Mouse (Mus musculus) intestine, embryonic 14.5 days (tissue): Measurements from ENCODE around the gene Cbfa2t3. TPM values are rescaled to one million over a fixed set of nuclear protein-coding genes. Genes with fewer than 3 reads are reported as not detected.

Experiments used
- ATAC-seq: fragments of 200-750 bp; cut with Nextera tagmentation; replicated peaks from 2 replicates; pipeline ENCODE4 v1.8.0; 2017; ENCODE audit warnings: low read depth, moderate number of reproducible peaks, moderate TSS enrichment, moderate library complexity; ENCODE audit not compliant: low FRiP score, low TSS enrichment
- DNase-seq: peaks from one replicate; pipeline ENCODE4 v3.0.0-alpha.2; 2018; ENCODE audit warnings: low spot score
- H3K27ac ChIP-seq: fragments of 300-500 bp; sonication (generic); 2 replicates; pipeline ENCODE4 v1.5.1; 2014; ENCODE audit warnings: low read depth, mild to moderate bottlenecking, control low read depth
- H3K27me3 ChIP-seq: fragments of 300-500 bp; sonication (generic); replicated peaks from 2 replicates; pipeline ENCODE4 v1.6.1; 2014; ENCODE audit warnings: low read length, control low read depth; ENCODE audit not compliant: control insufficient read depth, insufficient read depth
- H3K36me3 ChIP-seq: fragments of 300-500 bp; sonication (generic); 2 replicates; pipeline ENCODE4 v1.6.1; 2014; ENCODE audit warnings: low read length, control low read depth; ENCODE audit not compliant: control insufficient read depth, insufficient read depth
- H3K4me1 ChIP-seq: fragments of 300-500 bp; sonication (generic); replicated peaks from 2 replicates; pipeline ENCODE4 v1.6.1; 2014; ENCODE audit warnings: low read length, control low read depth, mixed read lengths; ENCODE audit not compliant: control insufficient read depth, insufficient read depth
- H3K4me2 ChIP-seq: fragments of 300-500 bp; sonication (generic); 2 replicates; pipeline ENCODE4 v1.6.1; 2014; ENCODE audit warnings: low read length
- H3K4me3 ChIP-seq: fragments of 300-500 bp; sonication (generic); 2 replicates; pipeline ENCODE4 v1.5.1; 2014; ENCODE audit warnings: low read depth, low read length, control low read depth, mixed read lengths
- H3K9ac ChIP-seq: fragments of 300-500 bp; sonication (generic); 2 replicates; pipeline ENCODE4 v1.6.1; 2014; ENCODE audit warnings: mild to moderate bottlenecking, low read length
- H3K9me3 ChIP-seq: fragments of 300-500 bp; sonication (generic); 2 replicates; pipeline ENCODE4 v1.6.1; 2016; ENCODE audit warnings: low read length, control low read depth; ENCODE audit not compliant: control insufficient read depth
- WGBS: fragments of 180-500 bp; shearing (Covaris S2); extraction: QIAGEN DNeasy Blood & Tissue Kit; methylation state at CpG from one replicate; pipeline ENCODE4 v1.1.7; 2014; 5-methylcytosine and 5-hydroxymethylcytosine counted together
- polyA plus RNA-seq: library from polyadenylated mRNA; unstranded; fragments of >200 nt; fragmentation: Nextera tagmentation; extraction: Ambion mirVana; gene quantifications from 2 replicates; pipeline ENCODE4 v1.2.1, GENCODE M21; 2014

Cbfa2t3 gene
- polyA plus RNA-seq, 1 experiment from 2014 or later = 4.0 TPM

DNA sequence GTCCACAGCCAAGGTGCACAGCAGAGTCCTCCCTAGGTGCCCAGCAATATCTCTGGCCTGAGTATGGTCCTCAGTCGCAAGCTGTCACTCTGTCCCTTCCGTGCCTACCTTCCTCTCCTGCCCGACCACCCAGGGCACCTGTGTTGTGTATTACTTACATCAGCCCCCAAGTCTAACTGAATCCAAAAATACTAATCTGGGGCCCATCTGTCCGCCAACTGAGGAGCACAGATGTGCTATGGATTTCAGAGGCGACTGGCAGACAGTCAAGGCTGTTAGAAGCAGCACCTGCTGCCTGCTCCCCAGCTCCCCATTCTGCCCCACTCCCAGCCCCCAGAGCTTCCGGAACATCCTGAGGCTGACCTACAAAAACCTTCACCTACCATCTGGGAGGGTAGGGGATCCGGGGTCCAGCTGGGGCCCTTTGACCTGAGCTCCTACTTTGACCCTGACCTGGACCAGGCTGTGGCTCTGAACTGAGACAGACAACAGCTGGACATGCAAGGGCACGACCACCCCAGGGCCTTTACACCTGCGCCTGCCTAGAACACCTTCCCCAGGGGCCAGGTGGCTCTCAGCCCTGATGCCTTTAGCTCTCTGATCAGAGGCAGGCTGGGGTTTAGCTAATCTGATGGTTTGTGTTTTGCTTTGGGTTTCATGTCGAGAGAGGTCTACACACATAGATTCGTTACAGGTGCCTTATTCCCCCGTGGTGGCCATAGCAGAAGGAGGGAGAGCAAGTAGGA, 13.7 kb upstream of the Cbfa2t3 start:
- no peaks in the 10 kb centered on the region for H3K36me3 ChIP-seq
- 76% methylated on average over 12 of the region's 12 CpGs for WGBS
- H3K4me3 ChIP-seq = no peak overlapping the region
- no peaks in the 10 kb centered on the region for H3K9me3 ChIP-seq
- ATAC-seq (no peak), DNase-seq (no peak)
- 0 out of 2 replicates have a peak, but pooled peaks cover 3% of the 10 kb centered on the region for H3K27me3 ChIP-seq
- H3K9ac ChIP-seq = no peak overlapping the region
- H3K4me1 ChIP-seq = no peaks in the 10 kb centered on the region
- H3K4me2 ChIP-seq = no peak overlapping the region
- no peak overlapping the region for H3K27ac ChIP-seq

- ATAC-seq (no peak), DNase-seq (no peak)
- Histone ChIP-seq H3K4me2 (no peak overlapping the region), H3K9me3 (no peaks in the 10 kb centered on the region), H3K27me3 (0 out of 2 replicates have a peak, but pooled peaks cover 3% of the 10 kb centered on the region), H3K9ac (no peak overlapping the region), H3K36me3 (no peaks in the 10 kb centered on the region), H3K4me1 (no peaks in the 10 kb centered on the region), H3K27ac (no peak overlapping the region), H3K4me3 (no peak overlapping the region)
- WGBS = 62% methylated on average over 11 of the region's 11 CpGs
Measured at GRCm38 (mm10) chr8:122711891-122712365, 13.0 kb upstream of the Cbfa2t3 start.

- Histone ChIP-seq H3K27ac (no peak overlapping the region), H3K36me3 (no peaks in the 10 kb centered on the region), H3K4me2 (no peak overlapping the region), H3K4me1 (no peaks in the 10 kb centered on the region), H3K27me3 (0 out of 2 replicates have a peak, but pooled peaks cover 3% of the 10 kb centered on the region), H3K9ac (no peak overlapping the region), H3K9me3 (no peaks in the 10 kb centered on the region), H3K4me3 (no peak overlapping the region)
- 67% methylated on average over 3 of the region's 3 CpGs for WGBS
- ATAC-seq (no peak), DNase-seq (no peak)
Measured at GRCm38 (mm10) chr8:122711480-122711879, 12.6 kb upstream of the Cbfa2t3 start.

DNA sequence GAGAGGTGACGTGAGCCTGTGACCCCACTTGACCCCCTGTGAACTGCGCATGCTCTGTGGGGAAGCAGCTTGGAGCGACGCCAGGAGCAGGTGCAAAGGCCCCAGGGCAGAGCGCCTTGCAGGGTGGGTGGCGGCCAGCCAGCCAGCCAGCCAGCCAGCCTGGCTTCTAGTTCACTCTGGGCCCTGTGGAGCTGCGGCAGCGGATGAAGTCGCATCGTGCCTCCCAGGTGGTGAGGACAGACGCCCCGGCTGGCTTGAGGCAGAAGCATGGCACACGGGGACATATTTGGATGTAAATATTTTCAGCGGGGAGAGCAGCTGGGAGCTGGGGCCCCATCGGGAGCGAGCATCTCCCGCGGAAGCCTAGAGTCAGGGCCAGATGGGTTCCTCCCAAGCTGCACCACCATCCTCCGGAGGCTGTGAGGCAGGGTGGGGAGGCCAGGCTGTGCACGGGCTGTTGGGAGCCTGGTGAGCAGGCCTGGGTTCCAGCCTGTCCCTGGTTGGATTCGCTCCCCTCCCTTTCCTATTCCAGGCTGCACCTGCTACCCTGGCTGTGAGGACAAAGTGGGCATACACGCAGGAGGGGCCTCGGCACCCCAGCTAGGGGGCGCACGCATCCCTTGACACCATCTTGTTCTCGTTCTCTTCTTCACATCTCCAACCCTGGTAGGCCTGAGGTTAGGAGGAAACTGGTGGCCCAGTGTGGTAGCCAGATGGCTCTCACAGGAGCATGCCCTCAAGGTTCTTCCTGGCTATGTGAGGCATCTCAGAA, 10.6 kb upstream of the Cbfa2t3 start:
- H3K27me3 ChIP-seq = 0 out of 2 replicates have a peak, but pooled peaks cover 3% of the 10 kb centered on the region
- H3K36me3 ChIP-seq = no peaks in the 10 kb centered on the region
- H3K9me3 ChIP-seq = no peaks in the 10 kb centered on the region
- ATAC-seq (0 out of 2 replicates have a peak, but pooled peaks have one; percentile 19), DNase-seq (no peak)
- 48% methylated on average over 26 of the region's 26 CpGs for WGBS
- no peak overlapping the region for H3K9ac ChIP-seq
- no peaks in the 10 kb centered on the region for H3K4me1 ChIP-seq
- H3K27ac ChIP-seq = no peak overlapping the region
- H3K4me3 ChIP-seq = no peak overlapping the region
- no peak overlapping the region for H3K4me2 ChIP-seq

GRCm38 (mm10) chr8:122707184-122707583, 8.3 kb upstream of the Cbfa2t3 start:
- WGBS = 62% methylated on average over 4 of the region's 4 CpGs
- DNase-seq = no peak
- 0 out of 2 replicates have a peak, but pooled peaks cover 3% of the 10 kb centered on the region for H3K27me3 ChIP-seq

GRCm38 (mm10) chr8:122705901-122706561, 7.1 kb upstream of the Cbfa2t3 start:
- no peak overlapping the region for H3K9ac ChIP-seq

More at GRCm38 (mm10) chr8:122707184-122707583, 8.3 kb upstream of the Cbfa2t3 start:
- H3K9me3 ChIP-seq = no peaks in the 10 kb centered on the region
- no peak for ATAC-seq
- no peak overlapping the region for H3K4me3 ChIP-seq
- H3K4me1 ChIP-seq = no peaks in the 10 kb centered on the region
- no peak overlapping the region for H3K4me2 ChIP-seq
- H3K36me3 ChIP-seq = no peaks in the 10 kb centered on the region
- no peak overlapping the region for H3K27ac ChIP-seq
- no peak overlapping the region for H3K9ac ChIP-seq

GRCm38 (mm10) chr8:122704612-122705011, 5.7 kb upstream of the Cbfa2t3 start:
- no peak overlapping the region for H3K9ac ChIP-seq
- H3K27ac ChIP-seq = no peak overlapping the region
- H3K4me2 ChIP-seq = no peak overlapping the region
- H3K4me3 ChIP-seq = no peak overlapping the region
- no peaks in the 10 kb centered on the region for H3K36me3 ChIP-seq
- no peaks in the 10 kb centered on the region for H3K9me3 ChIP-seq
- DNase-seq = no peak
- WGBS = 76% methylated on average over 3 of the region's 3 CpGs
- no peaks in the 10 kb centered on the region for H3K4me1 ChIP-seq
- no peak for ATAC-seq
- no peaks in the 10 kb centered on the region for H3K27me3 ChIP-seq

More at GRCm38 (mm10) chr8:122705901-122706561, 7.1 kb upstream of the Cbfa2t3 start:
- no peak overlapping the region for H3K4me3 ChIP-seq
- no peak for ATAC-seq
- 48% methylated on average over 12 of the region's 12 CpGs for WGBS
- no peak overlapping the region for H3K27ac ChIP-seq
- H3K4me2 ChIP-seq = no peak overlapping the region
- no peaks in the 10 kb centered on the region for H3K36me3 ChIP-seq
- H3K9me3 ChIP-seq = no peaks in the 10 kb centered on the region
- 0 out of 2 replicates have a peak, but pooled peaks cover 3% of the 10 kb centered on the region for H3K27me3 ChIP-seq
- no peak for DNase-seq
- no peaks in the 10 kb centered on the region for H3K4me1 ChIP-seq

- H3K4me3 ChIP-seq = no peak overlapping the region
- DNase-seq (no peak), ATAC-seq (no peak)
- no peaks in the 10 kb centered on the region for H3K9me3 ChIP-seq
- H3K27me3 ChIP-seq = no peaks in the 10 kb centered on the region
- H3K4me2 ChIP-seq = no peak overlapping the region
- no peak overlapping the region for H3K9ac ChIP-seq
- H3K27ac ChIP-seq = no peak overlapping the region
- 84% methylated on average over 6 of the region's 6 CpGs for WGBS
- no peaks in the 10 kb centered on the region for H3K36me3 ChIP-seq
- no peaks in the 10 kb centered on the region for H3K4me1 ChIP-seq
Measured at GRCm38 (mm10) chr8:122702957-122703356, 4.0 kb upstream of the Cbfa2t3 start.
